Mouse (Mus musculus) heart, embryonic 14.5 days (tissue): ENCODE results near the gene Tas2r124. TPM values are rescaled to one million over a fixed set of nuclear protein-coding genes. Genes with fewer than 3 reads are reported as not detected.

Experiments used
- ATAC-seq: fragments of 200-750 bp; cut with Nextera tagmentation; 2 replicates; pipeline ENCODE4 v1.8.0; 2017; ENCODE audit warnings: low read depth, moderate TSS enrichment; ENCODE audit not compliant: insufficient number of reproducible peaks, insufficient read depth, low FRiP score
- H3K27ac ChIP-seq, 2 experiments: fragments of 200-500 bp in 1 of 2; fragments of 300-500 bp in 1 of 2; sonication (generic) in 1 of 2; replicated peaks in 1 of 2; 2 replicates each; pipeline ENCODE4 v1.5.1; 2012 to 2014; ENCODE audit warnings: low read depth in 2 of 2, low read length in 2 of 2, control low read depth in 1 of 2, mild to moderate bottlenecking in 1 of 2, mixed read lengths in 1 of 2; ENCODE audit not compliant: control insufficient read depth in 1 of 2, insufficient read depth in 1 of 2
- H3K27me3 ChIP-seq: fragments of 300-500 bp; sonication (generic); 2 replicates; pipeline ENCODE4 v1.6.1; 2014; ENCODE audit warnings: mild to moderate bottlenecking, low read length, control low read depth; ENCODE audit not compliant: control insufficient read depth, insufficient read depth
- H3K36me3 ChIP-seq: fragments of 300-500 bp; sonication (generic); 2 replicates; pipeline ENCODE4 v1.6.1; 2014; ENCODE audit warnings: mild to moderate bottlenecking, control low read depth, low read length, mixed read lengths; ENCODE audit not compliant: control insufficient read depth, insufficient read depth
- H3K4me1 ChIP-seq, 2 experiments: fragments of 200-500 bp in 1 of 2; fragments of 300-500 bp in 1 of 2; sonication (generic) in 1 of 2; 2 replicates each; pipeline ENCODE4 v1.6.1; 2012 to 2014; ENCODE audit warnings: low read length in 2 of 2, control low read depth in 1 of 2, mixed read lengths in 1 of 2; ENCODE audit not compliant: control insufficient read depth in 2 of 2, insufficient read depth in 2 of 2
- H3K4me2 ChIP-seq: fragments of 300-500 bp; sonication (generic); 2 replicates; pipeline ENCODE4 v1.6.1; 2014; ENCODE audit warnings: mild to moderate bottlenecking, low read length
- H3K4me3 ChIP-seq, 2 experiments: fragments of 200-500 bp in 1 of 2; fragments of 300-500 bp in 1 of 2; sonication (generic) in 1 of 2; 2 replicates each; pipeline ENCODE4 v1.5.1; 2012 to 2014; ENCODE audit warnings: low read length in 2 of 2, mild to moderate bottlenecking in 2 of 2, control low read depth in 1 of 2, low read depth in 1 of 2, moderate library complexity in 1 of 2; ENCODE audit not compliant: control insufficient read depth in 1 of 2, insufficient read depth in 1 of 2
- H3K9ac ChIP-seq: fragments of 300-500 bp; sonication (generic); 2 replicates; pipeline ENCODE4 v1.6.1; 2014; ENCODE audit warnings: mild to moderate bottlenecking, low read length
- H3K9me3 ChIP-seq: fragments of 300-500 bp; sonication (generic); 2 replicates; pipeline ENCODE4 v1.6.1; 2016; ENCODE audit warnings: low read length, control low read depth; ENCODE audit not compliant: control insufficient read depth
- WGBS: fragments of 180-500 bp; shearing (Covaris S2); extraction: QIAGEN DNeasy Blood & Tissue Kit; methylation state at CpG from one replicate; pipeline ENCODE4 v1.1.7; 2014; 5-methylcytosine and 5-hydroxymethylcytosine counted together
- polyA plus RNA-seq: library from polyadenylated mRNA; unstranded; fragments of >200 nt; fragmentation: Nextera tagmentation; extraction: Ambion mirVana; gene quantifications from 2 replicates; pipeline ENCODE4 v1.2.1, GENCODE M21; 2014

Tas2r124 gene
- not detected in 2 replicates for polyA plus RNA-seq

- Histone ChIP-seq H3K27ac (no peak within 1 kb of the TSS), H3K4me3 (no peak within 1 kb of the TSS), H3K9me3 (no peaks in the 10 kb centered on the region), H3K27me3 (no peaks in the 10 kb centered on the region), H3K36me3 (no peaks in the 10 kb centered on the region), H3K9ac (no peak within 1 kb of the TSS), H3K4me2 (no peak within 1 kb of the TSS), H3K4me1 (no peaks in the 10 kb centered on the region)
- ATAC-seq: no peak
- 78% methylated on average over 1 of the region's 1 CpGs for WGBS
Observed at GRCm38 (mm10) chr6:132754430-132754829, at the start of gene Tas2r124. Tas2r124 (plus strand) TSS chr6:132754730.

DNA sequence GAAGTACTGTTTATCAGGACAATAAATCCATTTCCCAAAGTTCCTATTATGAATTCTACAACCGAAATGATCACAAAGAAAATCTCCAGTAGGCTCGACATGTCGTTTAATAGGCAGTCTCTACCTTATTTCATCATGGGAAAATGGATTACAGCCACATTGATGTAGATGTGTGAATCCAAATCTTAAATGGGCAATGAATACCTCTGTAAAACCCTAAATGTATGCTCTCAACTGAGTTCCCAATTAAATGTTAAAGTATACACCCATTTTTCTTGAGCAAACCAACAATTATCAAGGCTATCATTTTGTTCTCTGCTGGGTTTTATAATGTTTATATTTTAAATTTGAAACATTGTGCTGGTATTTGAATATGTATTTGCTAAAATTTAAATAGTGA is 42.7 kb upstream of the Tas2r124 start, which contains the start of gene Tas2r122:
TSS of gene Tas2r122 (minus strand) at position 101 of the 400 bp plus-strand sequence.
- Histone ChIP-seq H3K27ac (no peak within 1 kb of the TSS), H3K9ac (no peak within 1 kb of the TSS), H3K4me1 (no peaks in the 10 kb centered on the region), H3K27me3 (no peaks in the 10 kb centered on the region), H3K4me2 (no peak within 1 kb of the TSS), H3K4me3 (no peak within 1 kb of the TSS), H3K36me3 (no peaks in the 10 kb centered on the region), H3K9me3 (0 out of 2 replicates have a peak, but pooled peaks cover 2% of the 10 kb centered on the region)
- WGBS: 63% methylated on average over 3 of the region's 3 CpGs
- no peak for ATAC-seq

GRCm38 (mm10) chr6:132737935-132738334 is 16.6 kb upstream of the Tas2r124 start, which contains the start of gene Tas2r115:
Tas2r115 (minus strand) TSS chr6:132738035.
- Histone ChIP-seq H3K27me3 (no peaks in the 10 kb centered on the region), H3K9me3 (no peaks in the 10 kb centered on the region), H3K27ac (no peak within 1 kb of the TSS), H3K4me1 (no peaks in the 10 kb centered on the region), H3K4me3 (no peak within 1 kb of the TSS), H3K4me2 (no peak within 1 kb of the TSS), H3K36me3 (no peaks in the 10 kb centered on the region), H3K9ac (no peak within 1 kb of the TSS)
- WGBS: 61% methylated on average over 2 of the region's 2 CpGs
- ATAC-seq: no peak

GRCm38 (mm10) chr6:132750206-132750605 is 4.3 kb upstream of the Tas2r124 start:
- H3K4me2 ChIP-seq: no peak overlapping the region
- H3K36me3 ChIP-seq: no peaks in the 10 kb centered on the region
- no peaks in the 10 kb centered on the region for H3K4me1 ChIP-seq
- H3K27ac ChIP-seq: no peak overlapping the region
- 42% methylated on average over 2 of the region's 2 CpGs for WGBS
- no peak for ATAC-seq
- H3K9me3 ChIP-seq: no peaks in the 10 kb centered on the region
- no peaks in the 10 kb centered on the region for H3K27me3 ChIP-seq
- H3K9ac ChIP-seq: no peak overlapping the region
- H3K4me3 ChIP-seq: no peak overlapping the region

DNA sequence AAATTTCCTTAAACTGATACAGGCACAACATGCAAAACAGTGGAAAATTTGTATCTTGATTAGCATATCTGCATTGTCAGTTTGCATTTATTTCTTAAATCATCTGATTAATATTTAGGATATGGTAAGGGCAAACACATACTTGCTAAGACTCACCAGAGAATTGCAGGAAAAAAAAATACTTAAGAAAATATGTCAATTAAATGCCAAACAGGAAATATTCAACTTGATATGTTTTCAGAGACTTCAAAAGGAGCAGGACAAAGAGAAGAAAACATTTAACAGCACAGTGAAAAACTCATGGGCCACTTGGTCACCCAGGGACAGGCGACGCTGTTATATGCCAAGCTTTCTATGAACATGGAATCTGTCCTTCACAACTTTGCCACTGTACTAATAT is 7.3 kb downstream of the Tas2r124 start, which contains the start of gene Tas2r102:
TSS of gene Tas2r102 (plus strand) at position 301 of the 400 bp plus-strand sequence.
- Histone ChIP-seq H3K36me3 (no peaks in the 10 kb centered on the region), H3K4me2 (no peak within 1 kb of the TSS), H3K9ac (no peak within 1 kb of the TSS), H3K27ac (no peak within 1 kb of the TSS), H3K4me1 (no peaks in the 10 kb centered on the region), H3K4me3 (no peak within 1 kb of the TSS), H3K9me3 (no peaks in the 10 kb centered on the region), H3K27me3 (no peaks in the 10 kb centered on the region)
- WGBS: 89% methylated on average over 2 of the region's 2 CpGs
- no peak for ATAC-seq

- ATAC-seq: no peak
- Histone ChIP-seq H3K9ac (no peak within 1 kb of the TSS), H3K9me3 (no peaks in the 10 kb centered on the region), H3K36me3 (no peaks in the 10 kb centered on the region), H3K27ac (no peak within 1 kb of the TSS), H3K4me1 (no peaks in the 10 kb centered on the region), H3K4me2 (no peak within 1 kb of the TSS), H3K27me3 (no peaks in the 10 kb centered on the region), H3K4me3 (no peak within 1 kb of the TSS)
Observed at GRCm38 (mm10) chr6:132778062-132778461, 23.5 kb downstream of the Tas2r124 start, which contains the start of gene Tas2r136. Tas2r136 (minus strand) TSS chr6:132778162.

DNA sequence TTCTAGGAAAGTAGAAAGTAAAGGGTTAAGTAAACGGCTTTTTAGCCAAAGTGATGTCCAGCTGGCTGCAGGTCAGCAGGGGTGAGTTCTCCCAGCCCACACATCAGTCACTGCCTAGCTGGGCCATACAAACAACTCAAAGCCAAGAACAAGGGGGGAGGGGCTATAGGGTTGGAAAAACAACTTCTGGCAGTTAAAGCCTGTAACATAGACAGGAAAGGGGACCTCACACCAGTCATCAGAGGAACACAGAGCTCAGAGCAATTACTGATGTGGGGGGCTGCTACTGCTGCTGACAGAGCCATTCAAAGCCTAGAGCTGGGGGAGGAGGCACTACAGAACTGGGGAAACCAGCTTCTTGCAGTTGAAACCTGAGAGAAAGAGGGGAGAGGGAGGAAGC is 40.9 kb downstream of the Tas2r124 start:
- Histone ChIP-seq H3K4me3 (no peak overlapping the region), H3K4me2 (no peak overlapping the region), H3K27ac (no peak overlapping the region), H3K9ac (no peak overlapping the region), H3K36me3 (no peaks in the 10 kb centered on the region), H3K4me1 (no peaks in the 10 kb centered on the region), H3K9me3 (peaks cover 9% of the 10 kb centered on the region; the same call in 1 of the 2 replicates), H3K27me3 (no peaks in the 10 kb centered on the region)
- no peak for ATAC-seq
- 30% methylated on average over 1 of the region's 1 CpGs for WGBS

DNA sequence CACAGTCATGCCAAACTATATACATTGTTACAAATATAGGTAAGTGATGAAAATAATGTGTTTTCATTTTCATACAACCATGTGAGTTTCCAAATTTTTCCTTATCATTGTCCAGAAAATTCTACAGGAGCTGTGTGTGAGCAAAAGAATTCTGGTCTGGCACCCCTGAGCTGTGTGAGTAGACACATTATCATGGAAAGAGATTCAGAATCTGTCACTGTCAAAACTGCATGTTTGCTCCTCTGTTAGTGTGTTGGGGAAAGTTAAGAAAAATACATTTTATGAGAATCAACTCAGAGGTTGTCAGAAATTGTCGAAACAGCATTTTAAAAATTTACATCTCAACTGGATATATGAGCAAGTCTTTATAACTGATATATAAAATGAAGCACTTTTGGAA is 48.0 kb downstream of the Tas2r124 start, which contains the start of gene Tas2r117:
TSS of gene Tas2r117 (plus strand) at position 301 of the 400 bp plus-strand sequence.
- H3K9me3 ChIP-seq: no peaks in the 10 kb centered on the region
- no peak for ATAC-seq
- no peak within 1 kb of the TSS for H3K4me3 ChIP-seq
- no peak within 1 kb of the TSS for H3K27ac ChIP-seq
- H3K9ac ChIP-seq: no peak within 1 kb of the TSS
- no peaks in the 10 kb centered on the region for H3K36me3 ChIP-seq
- no peaks in the 10 kb centered on the region for H3K4me1 ChIP-seq
- no peak within 1 kb of the TSS for H3K4me2 ChIP-seq
- no peaks in the 10 kb centered on the region for H3K27me3 ChIP-seq
- WGBS: 76% methylated on average over 1 of the region's 1 CpGs
